In the genomic region with DNA sequence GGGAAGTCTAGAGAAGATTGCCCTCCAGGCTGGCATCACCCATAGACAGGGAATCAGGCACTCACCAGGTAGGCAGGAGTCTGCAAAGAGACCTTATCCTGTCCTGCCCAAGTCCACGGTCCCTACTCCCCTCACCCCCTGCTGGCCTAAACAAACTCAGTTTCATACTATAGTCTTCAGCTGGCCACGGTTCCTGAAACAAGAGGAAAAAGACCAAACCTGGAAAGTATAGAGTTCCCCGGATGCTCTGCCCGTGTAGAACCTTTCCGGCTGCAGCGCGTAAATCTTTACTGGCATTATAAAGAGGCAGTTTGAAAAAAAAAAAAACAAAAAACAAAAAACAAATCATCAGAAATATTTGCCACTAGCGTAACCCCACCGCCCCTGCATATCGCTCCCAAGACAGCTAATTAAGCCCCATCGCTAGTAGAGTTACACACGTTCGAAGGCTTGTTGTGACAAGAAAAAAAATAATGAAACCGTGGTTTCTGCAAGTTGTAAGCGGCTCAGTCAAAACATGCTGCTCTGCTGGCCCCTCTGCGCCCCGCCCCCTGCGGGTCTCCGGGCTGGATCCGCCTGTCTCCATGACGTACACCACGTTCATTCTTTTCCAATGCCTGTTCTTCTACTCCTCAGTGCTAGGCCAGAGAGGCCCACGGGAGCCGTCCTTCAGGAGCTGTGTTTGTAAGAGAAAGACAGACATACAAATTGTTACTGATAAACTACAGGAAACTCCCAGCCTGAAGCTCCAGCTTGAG, we compare ENCODE assay signal across 7 mouse cellular contexts. TPM values are rescaled to one million over a fixed set of nuclear protein-coding genes. Genes with fewer than 3 reads are reported as not detected.
DNase-seq lines count a peak whose midpoint lies in the region; ATAC-seq and TF ChIP-seq lines count a peak whose summit lies in the region.

No protein-coding gene starts in this region.

- no peak for TF ChIP-seq EP300 in lung, postnatal 0 days (IDR thresholded peaks at IDR 0.05)

- H3K4me1 ChIP-seq in lung, postnatal 0 days (ENCODE audit: insufficient read depth, low read depth, low read length) = 0 out of 2 replicates have a peak, but pooled peaks cover 6% of the 10 kb centered on the region
- H3K4me1 ChIP-seq in forebrain, postnatal 0 days (ENCODE audit: insufficient read depth) = 0 out of 2 replicates have a peak, but pooled peaks cover 4% of the 10 kb centered on the region
- peaks cover 4% of the 10 kb centered on the region for H3K4me1 ChIP-seq in limb, embryonic 11.5 days (ENCODE audit: control insufficient read depth, insufficient read depth, low read length)
- peaks cover 12% of the 10 kb centered on the region for H3K4me1 ChIP-seq in stomach, embryonic 16.5 days (ENCODE audit: control insufficient read depth, insufficient read depth, low read length)

- no peaks in the 10 kb centered on the region for H3K27me3 ChIP-seq in lung, postnatal 0 days (replicated peaks; ENCODE audit: insufficient read depth, low read length)
- H3K27me3 ChIP-seq in forebrain, postnatal 0 days (ENCODE audit: insufficient read depth, low read length) = no peaks in the 10 kb centered on the region
- no peaks in the 10 kb centered on the region for H3K27me3 ChIP-seq in limb, embryonic 11.5 days (ENCODE audit: control insufficient read depth, insufficient read depth, low read length)
- no peaks in the 10 kb centered on the region for H3K27me3 ChIP-seq in stomach, embryonic 16.5 days (ENCODE audit: control insufficient read depth, insufficient read depth, low read length)

- no peaks in the 10 kb centered on the region for H3K36me3 ChIP-seq in lung, postnatal 0 days (ENCODE audit: insufficient read depth, low read length)
- H3K36me3 ChIP-seq in forebrain, postnatal 0 days (ENCODE audit: insufficient read depth) = no peaks in the 10 kb centered on the region
- no peaks in the 10 kb centered on the region for H3K36me3 ChIP-seq in limb, embryonic 11.5 days (ENCODE audit: control insufficient read depth, insufficient read depth, low read length)
- H3K36me3 ChIP-seq in stomach, embryonic 16.5 days (ENCODE audit: control insufficient read depth, insufficient read depth, low read length) = no peaks in the 10 kb centered on the region

- no peak overlapping the region for H3K4me3 ChIP-seq in lung, postnatal 0 days (ENCODE audit: low read depth, low read length)
- no peak overlapping the region for H3K4me3 ChIP-seq in forebrain, postnatal 0 days (ENCODE audit: low read depth, low read length)
- 0 out of 2 replicates have a peak overlapping the region, but pooled peaks have one; percentile 1 for H3K4me3 ChIP-seq in limb, embryonic 11.5 days (ENCODE audit: low read depth, low read length)
- H3K4me3 ChIP-seq in stomach, embryonic 16.5 days (replicated peaks; ENCODE audit: low read length) = 0 out of 2 replicates have a peak overlapping the region, but pooled peaks have one; percentile 5

- no peaks in the 10 kb centered on the region for H3K9me3 ChIP-seq in lung, postnatal 0 days (ENCODE audit: low read length)
- H3K9me3 ChIP-seq in forebrain, postnatal 0 days (ENCODE audit: low read length) = no peaks in the 10 kb centered on the region
- no peaks in the 10 kb centered on the region for H3K9me3 ChIP-seq in limb, embryonic 11.5 days (ENCODE audit: control insufficient read depth, low read length)
- H3K9me3 ChIP-seq in stomach, embryonic 16.5 days (replicated peaks; ENCODE audit: control insufficient read depth, low read length) = no peaks in the 10 kb centered on the region

- 0 out of 2 replicates have a peak overlapping the region, but pooled peaks have one; percentile 17 for H3K4me2 ChIP-seq in lung, postnatal 0 days (replicated peaks; ENCODE audit: low read depth, low read length)
- peak overlapping the region; percentile 24 for H3K4me2 ChIP-seq in forebrain, postnatal 0 days (ENCODE audit: low read depth)
- peak overlapping the region; percentile 25 for H3K4me2 ChIP-seq in limb, embryonic 11.5 days (ENCODE audit: low read depth, severe bottlenecking)
- peak overlapping the region; percentile 40 for H3K4me2 ChIP-seq in stomach, embryonic 16.5 days (ENCODE audit: low read depth, low read length)

- no peak overlapping the region for H3K27ac ChIP-seq in lung, postnatal 0 days (ENCODE audit: low read length)
- H3K27ac ChIP-seq in forebrain, postnatal 0 days (ENCODE audit: low read depth, low read length) = no peak overlapping the region
- no peak overlapping the region for H3K27ac ChIP-seq in limb, embryonic 11.5 days (replicated peaks; ENCODE audit: low read depth, low read length)
- H3K27ac ChIP-seq in stomach, embryonic 16.5 days (ENCODE audit: low read length) = peak overlapping the region; percentile 47; the same call in 1 of the 2 replicates

- no peak for ATAC-seq in lung, postnatal 0 days
- no peak for ATAC-seq in forebrain, postnatal 0 days
- ATAC-seq in limb, embryonic 11.5 days (ENCODE audit: insufficient number of reproducible peaks, low FRiP score, low TSS enrichment, low read depth) = no peak
- no peak for ATAC-seq in stomach, embryonic 16.5 days (ENCODE audit: insufficient read depth, low FRiP score)
- no peak for ATAC-seq in erythroid progenitor cell, adult 5-6 weeks (replicated peaks; ENCODE audit: low FRiP score, poor library complexity, severe bottlenecking)

- peak; percentile 20 for DNase-seq in lung, postnatal 0 days (ENCODE audit: low spot score)
- no peak for DNase-seq in lung, postnatal 36 days
- DNase-seq in forebrain, postnatal 0 days = no peak
- DNase-seq in limb, embryonic 11.5 days (ENCODE audit: low spot score) = peak; percentile 55
- no peak for DNase-seq in T-cell, adult 2 months (ENCODE audit: low spot score)

- WGBS in lung, postnatal 0 days = 28% methylated on average over 24 of the region's 24 CpGs
- WGBS in forebrain, postnatal 0 days = 16% methylated on average over 24 of the region's 24 CpGs
- 35% methylated on average over 24 of the region's 24 CpGs for WGBS in limb, embryonic 11.5 days
- WGBS in stomach, embryonic 16.5 days = 28% methylated on average over 24 of the region's 24 CpGs

- TF ChIP-seq CTCF in lung, postnatal 0 days (IDR thresholded peaks at IDR 0.05) = no peak
- TF ChIP-seq CTCF in forebrain, postnatal 0 days (IDR thresholded peaks at IDR 0.05; ENCODE audit: low read depth) = 0 out of 2 replicates have a peak, but pooled peaks have one; percentile 14

- H3K9ac ChIP-seq in lung, postnatal 0 days (replicated peaks; ENCODE audit: low read depth) = no peak overlapping the region
- no peak overlapping the region for H3K9ac ChIP-seq in forebrain, postnatal 0 days
- H3K9ac ChIP-seq in limb, embryonic 11.5 days (ENCODE audit: low read length) = no peak overlapping the region
- H3K9ac ChIP-seq in stomach, embryonic 16.5 days (ENCODE audit: low read length) = no peak overlapping the region

RNA-seq across cellular contexts. Expression of a gene that starts 6.9 kb away (rescaled TPM):
- 0.06 and 0.12 TPM in 2 replicates for polyA plus RNA-seq in lung, postnatal 0 days (2015; fragmentation: Nextera tagmentation; extraction: Ambion mirVana)
- 27.4 and 34.1 TPM in 2 replicates for total RNA-seq in forebrain, postnatal 0 days (2014; rRNA removed)
- polyA plus RNA-seq in forebrain, postnatal 0 days (2015; fragmentation: Nextera tagmentation; extraction: Ambion mirVana) = 3.0 and 5.5 TPM in 2 replicates
- polyA plus RNA-seq in limb, embryonic 11.5 days (2014; fragmentation: Nextera tagmentation; extraction: Ambion mirVana) = 1.3 and 1.5 TPM in 2 replicates
- polyA plus RNA-seq in stomach, embryonic 16.5 days (2015; fragmentation: Nextera tagmentation; extraction: Ambion mirVana) = 2.9 and 3.2 TPM in 2 replicates
- total RNA-seq in erythroid progenitor cell, adult 5-6 weeks (2015; ENCODE audit: low replicate concordance) = under 0.01 and 0.42 TPM in 2 replicates
- total RNA-seq in erythroid progenitor cell, adult 5-6 weeks (2017; ENCODE audit: low replicate concordance) = 1.5 TPM in 1 of 2 replicates, not detected in the other

Comparison
In these comparisons a context has a peak if more than half of its experiments do, and no peak if none do; other contexts are left out.
1. DNase-seq: peak in lung, postnatal 0 days (single experiment) and limb, embryonic 11.5 days (single experiment); none in lung, postnatal 36 days (single experiment), forebrain, postnatal 0 days (single experiment) and T-cell, adult 2 months (single experiment).
2. H3K4me3 ChIP-seq: peak in limb, embryonic 11.5 days (single experiment) and stomach, embryonic 16.5 days (single experiment); none in lung, postnatal 0 days (single experiment) and forebrain, postnatal 0 days (single experiment).
3. Peak in every context shown above with its lines, with median percentiles within 50 percentile points of each other: H3K4me2 ChIP-seq.